Mouse (Mus musculus) midbrain, embryonic 13.5 days (tissue): Measurements from ENCODE around the gene Klf11. TPM values are rescaled to one million over a fixed set of nuclear protein-coding genes. Genes with fewer than 3 reads are reported as not detected.

Experiments used
- ATAC-seq: fragments of 200-750 bp; cut with Nextera tagmentation; 2 replicates; pipeline ENCODE4 v1.8.0; 2017; ENCODE audit warnings: mild to moderate bottlenecking, moderate TSS enrichment, moderate library complexity
- H3K27ac ChIP-seq: fragments of 300-500 bp; sonication (generic); 2 replicates; pipeline ENCODE4 v1.5.1; 2015; ENCODE audit warnings: inconsistent platforms, mild to moderate bottlenecking, moderate library complexity
- H3K27me3 ChIP-seq: fragments of 300-500 bp; sonication (generic); 2 replicates; pipeline ENCODE4 v1.6.1; 2015; ENCODE audit warnings: mild to moderate bottlenecking, inconsistent platforms
- H3K36me3 ChIP-seq: fragments of 300-500 bp; sonication (generic); 2 replicates; pipeline ENCODE4 v1.6.1; 2015; ENCODE audit warnings: mild to moderate bottlenecking, inconsistent platforms
- H3K4me1 ChIP-seq: fragments of 300-500 bp; sonication (generic); replicated peaks from 2 replicates; pipeline ENCODE4 v1.6.1; 2015; ENCODE audit warnings: inconsistent platforms
- H3K4me2 ChIP-seq: fragments of 300-500 bp; sonication (generic); replicated peaks from 2 replicates; pipeline ENCODE4 v1.6.1; 2015; ENCODE audit warnings: moderate library complexity, mild to moderate bottlenecking, inconsistent platforms
- H3K4me3 ChIP-seq: fragments of 300-500 bp; sonication (generic); replicated peaks from 2 replicates; pipeline ENCODE4 v1.5.1; 2015; ENCODE audit warnings: mild to moderate bottlenecking, inconsistent platforms
- H3K9ac ChIP-seq: fragments of 300-500 bp; sonication (generic); replicated peaks from 2 replicates; pipeline ENCODE4 v1.6.1; 2015; ENCODE audit warnings: mild to moderate bottlenecking, inconsistent platforms
- H3K9me3 ChIP-seq: fragments of 300-500 bp; sonication (generic); 2 replicates; pipeline ENCODE4 v1.6.1; 2016; ENCODE audit warnings: mild to moderate bottlenecking, inconsistent platforms
- WGBS: fragments of 180-500 bp; shearing (Covaris S2); methylation state at CpG from one replicate; pipeline ENCODE4 v1.1.7; 2015; 5-methylcytosine and 5-hydroxymethylcytosine counted together
- polyA plus RNA-seq: library from polyadenylated mRNA; unstranded; fragments of >200 nt; fragmentation: Nextera tagmentation; extraction: Ambion mirVana; gene quantifications from 2 replicates; pipeline ENCODE4 v1.2.1, GENCODE M21; 2015

Klf11 gene
- polyA plus RNA-seq, 1 experiment from 2014 or later, result 16.8 TPM

GRCm38 (mm10) chr12:24707954-24708823, 57.1 kb downstream of the Klf11 start, which contains the start of gene Rrm2:
TSS of gene Rrm2 (plus strand) at chr12:24708241.
- Histone ChIP-seq H3K4me2 (peak within 1 kb of the TSS; percentile 81), H3K4me1 (peaks cover 49% of the 10 kb centered on the region), H3K27ac (peak within 1 kb of the TSS; percentile 77), H3K27me3 (0 out of 2 replicates have a peak, but pooled peaks cover 4% of the 10 kb centered on the region), H3K9me3 (no peaks in the 10 kb centered on the region), H3K4me3 (peak within 1 kb of the TSS; percentile 87), H3K36me3 (peaks cover 15% of the 10 kb centered on the region; the same call in 1 of the 2 replicates), H3K9ac (peak within 1 kb of the TSS; percentile 86)
- WGBS, result under 1% methylated on average over 79 of the region's 83 CpGs
- peak; percentile 92 for ATAC-seq

GRCm38 (mm10) chr12:24708824-24709218, 57.7 kb downstream of the Klf11 start:
- ATAC-seq, result no peak
- Histone ChIP-seq H3K9me3 (no peaks in the 10 kb centered on the region), H3K9ac (peak overlapping the region; percentile 86), H3K4me1 (peaks cover 49% of the 10 kb centered on the region), H3K27me3 (0 out of 2 replicates have a peak, but pooled peaks cover 4% of the 10 kb centered on the region), H3K4me3 (peak overlapping the region; percentile 87), H3K36me3 (peaks cover 15% of the 10 kb centered on the region; the same call in 1 of the 2 replicates), H3K27ac (peak overlapping the region; percentile 77), H3K4me2 (peak overlapping the region; percentile 81)
- under 1% methylated on average over 17 of the region's 17 CpGs for WGBS

- H3K4me3 ChIP-seq, result peak overlapping the region; percentile 87
- H3K9me3 ChIP-seq, result no peaks in the 10 kb centered on the region
- ATAC-seq, result no peak
- no peak overlapping the region for H3K27ac ChIP-seq
- peak overlapping the region; percentile 81 for H3K4me2 ChIP-seq
- peak overlapping the region; percentile 86 for H3K9ac ChIP-seq
- H3K36me3 ChIP-seq, result peaks cover 15% of the 10 kb centered on the region; the same call in 1 of the 2 replicates
- WGBS, result 23% methylated on average over 6 of the region's 6 CpGs
- 0 out of 2 replicates have a peak, but pooled peaks cover 4% of the 10 kb centered on the region for H3K27me3 ChIP-seq
- peaks cover 49% of the 10 kb centered on the region for H3K4me1 ChIP-seq
Measured at GRCm38 (mm10) chr12:24709409-24709808, 58.3 kb downstream of the Klf11 start.

GRCm38 (mm10) chr12:24709831-24710508, 58.9 kb downstream of the Klf11 start:
- Histone ChIP-seq H3K9me3 (no peaks in the 10 kb centered on the region), H3K4me1 (peaks cover 49% of the 10 kb centered on the region), H3K9ac (no peak overlapping the region), H3K4me2 (peak overlapping the region; percentile 81), H3K27ac (no peak overlapping the region), H3K36me3 (peaks cover 15% of the 10 kb centered on the region; the same call in 1 of the 2 replicates), H3K27me3 (0 out of 2 replicates have a peak, but pooled peaks cover 4% of the 10 kb centered on the region), H3K4me3 (peak overlapping the region; percentile 87)
- ATAC-seq, result no peak
- 31% methylated on average over 5 of the region's 5 CpGs for WGBS

GRCm38 (mm10) chr12:24710672-24711071, 59.6 kb downstream of the Klf11 start:
- H3K4me3 ChIP-seq, result peak overlapping the region; percentile 19; the same call in 1 of the 2 replicates
- no peak overlapping the region for H3K27ac ChIP-seq
- H3K36me3 ChIP-seq, result peaks cover 15% of the 10 kb centered on the region; the same call in 1 of the 2 replicates
- H3K27me3 ChIP-seq, result 0 out of 2 replicates have a peak, but pooled peaks cover 4% of the 10 kb centered on the region
- 64% methylated on average over 5 of the region's 5 CpGs for WGBS
- peaks cover 49% of the 10 kb centered on the region for H3K4me1 ChIP-seq
- peak overlapping the region; percentile 81 for H3K4me2 ChIP-seq
- no peak for ATAC-seq
- H3K9me3 ChIP-seq, result no peaks in the 10 kb centered on the region
- H3K9ac ChIP-seq, result no peak overlapping the region

Other genes starting within 250 kb of the Klf11 start
- gene Taf1b, start 152.9 kb upstream of the Klf11 start, polyA plus RNA-seq, result 35.0 and 35.2 TPM in 2 replicates
- 0.48 and 0.58 TPM in 2 replicates for gene Grhl1, start 79.0 kb upstream of the Klf11 start, polyA plus RNA-seq
- 0.90 and 1.0 TPM in 2 replicates for gene Cys1, start 30.5 kb downstream of the Klf11 start, polyA plus RNA-seq
- 153 and 175 TPM in 2 replicates for gene Rrm2, start 57.0 kb downstream of the Klf11 start, polyA plus RNA-seq
- gene Mboat2, start 179.6 kb downstream of the Klf11 start, polyA plus RNA-seq, result 75.6 and 81.0 TPM in 2 replicates